Mouse (Mus musculus) heart, adult 2 months (tissue): Measurements from ENCODE around the gene Lrrfip1. TPM values are rescaled to one million over a fixed set of nuclear protein-coding genes. Genes with fewer than 3 reads are reported as not detected.

Experiments used
- DNase-seq, 2 experiments: peaks; one replicate each; pipeline ENCODE4 v3.0.0; 2021
- H3K27ac ChIP-seq: fragments of 200-600 bp; 2 replicates; pipeline ENCODE4 v1.8.1; 2022
- H3K27me3 ChIP-seq: fragments of 200-500 bp; 2 replicates; pipeline ENCODE4 v1.6.1; 2012; ENCODE audit warnings: mild to moderate bottlenecking, low read length, inconsistent platforms, mixed read lengths; ENCODE audit not compliant: control insufficient read depth, insufficient read depth
- H3K36me3 ChIP-seq: fragments of 200-500 bp; 2 replicates; pipeline ENCODE4 v1.6.1; 2012; ENCODE audit warnings: low read length, inconsistent platforms; ENCODE audit not compliant: control insufficient read depth, insufficient read depth
- H3K4me1 ChIP-seq: fragments of 200-500 bp; 2 replicates; pipeline ENCODE4 v1.6.1; 2011; ENCODE audit warnings: low read length; ENCODE audit not compliant: control insufficient read depth, insufficient read depth
- H3K4me3 ChIP-seq: fragments of 200-600 bp; 2 replicates; pipeline ENCODE4 v1.8.1; 2022
- H3K79me2 ChIP-seq: fragments of 200-500 bp; replicated peaks from 2 replicates; pipeline ENCODE4 v1.6.1; 2012; ENCODE audit warnings: mild to moderate bottlenecking, inconsistent platforms, low read length, moderate library complexity, mixed read lengths; ENCODE audit not compliant: control insufficient read depth, insufficient read depth
- H3K9ac ChIP-seq: fragments of 200-500 bp; 2 replicates; pipeline ENCODE4 v1.6.1; 2012; ENCODE audit warnings: low read depth, mild to moderate bottlenecking, control low read depth, inconsistent platforms, low read length, mixed read lengths
- CTCF ChIP-seq: fragments of 200-600 bp; IDR thresholded peaks from 2 replicates; pipeline ENCODE4 v1.8.1; 2022; ENCODE audit warnings: antibody characterized with exemption, mild to moderate bottlenecking, moderate library complexity
- EP300 ChIP-seq: fragments of 200-500 bp; IDR thresholded peaks from 2 replicates; pipeline ENCODE4 v1.6.1; 2011; ENCODE audit warnings: low read depth, low read length, control low read depth; ENCODE audit not compliant: insufficient read depth
- POLR2A ChIP-seq: fragments of 200-500 bp; IDR thresholded peaks from 2 replicates; pipeline ENCODE4 v1.6.1; 2011; ENCODE audit warnings: mild to moderate bottlenecking, low read depth, low read length, control low read depth; ENCODE audit not compliant: insufficient read depth
- WGBS: fragments of 180-500 bp; shearing (Covaris S2); methylation state at CpG from one replicate; pipeline ENCODE4 v1.1.7; 2018; 5-methylcytosine and 5-hydroxymethylcytosine counted together
- intact Hi-C: fragments of 180-260 bp; cut with DNase I; formaldehyde crosslinking; loops from one replicate; pipeline ENCODE4 v1.15.1; 2025
- polyA plus RNA-seq: library from polyadenylated mRNA; depleted of rRNA; stranded (reverse); fragments of >200 nt; gene quantifications from 2 replicates; pipeline ENCODE4 v1.2.3, GENCODE M21; 2012
- total RNA-seq, 2 experiments: library from RNA; stranded (reverse); gene quantifications; 2 replicates each; pipeline ENCODE4 v1.2.3; 2021

Gene Lrrfip1
- total and polyA plus RNA-seq, 3 experiments = 32.9 to 75.5 (median 63.5) TPM

DNA sequence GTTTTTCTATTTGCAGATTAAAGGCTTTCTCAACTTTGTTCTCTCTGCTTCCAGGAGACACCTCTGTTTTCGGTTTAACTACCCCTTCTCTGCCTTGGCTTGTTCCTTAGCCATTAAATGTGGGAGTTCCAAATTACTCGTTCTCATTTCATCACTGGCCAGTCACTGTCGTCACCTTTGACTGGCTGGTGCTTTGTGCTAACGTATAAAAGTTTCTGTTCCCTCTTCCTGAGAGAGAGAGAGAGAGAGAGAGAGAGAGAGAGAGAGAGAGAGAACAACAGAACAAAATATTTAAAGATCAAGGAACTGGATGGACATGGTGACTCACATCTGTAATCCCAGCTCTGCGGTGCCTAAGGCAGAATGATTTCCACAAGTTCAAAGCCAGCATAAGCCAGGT is 47.7 kb downstream of the Lrrfip1 start:
- TF ChIP-seq EP300 (no peak), POLR2A (no peak), CTCF (no peak)
- peaks cover 8% of the 10 kb centered on the region; the same call in 1 of the 2 replicates for H3K4me1 ChIP-seq

DNA sequence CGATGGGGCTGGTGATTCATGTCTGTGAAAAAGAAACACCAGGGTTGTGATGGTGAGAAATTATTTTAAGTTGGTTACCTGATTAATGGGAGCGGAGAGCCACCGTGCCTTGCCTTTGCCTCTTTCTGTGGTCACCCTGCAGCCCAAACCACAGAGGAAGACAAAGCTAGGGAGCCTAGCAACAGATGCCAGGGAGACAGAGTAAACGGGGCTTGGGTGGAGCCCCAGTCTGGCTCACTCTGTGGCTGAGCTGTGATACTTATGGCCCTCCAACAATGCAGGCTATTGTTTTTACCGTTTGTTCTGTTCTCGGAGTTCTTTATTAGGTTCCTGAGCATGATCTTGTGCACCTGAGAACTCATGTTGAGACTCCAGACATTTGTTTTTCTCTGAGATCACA is 50.8 kb downstream of the Lrrfip1 start:
- Histone ChIP-seq H3K9ac (no peak overlapping the region), H3K4me1 (peaks cover 5% of the 10 kb centered on the region), H3K36me3 (no peaks in the 10 kb centered on the region), H3K27ac (no peak overlapping the region), H3K27me3 (no peaks in the 10 kb centered on the region), H3K4me3 (no peak overlapping the region), H3K79me2 (peaks cover 1% of the 10 kb centered on the region; the same call in 1 of the 2 replicates)
- 49% methylated on average over 6 of the region's 6 CpGs for WGBS
- TF ChIP-seq CTCF (no peak), EP300 (no peak), POLR2A (no peak)
- no peak for DNase-seq
- intact Hi-C loops = no loop called here

More for the DNA sequence above, 47.7 kb downstream of the Lrrfip1 start:
- no peak overlapping the region for H3K4me3 ChIP-seq
- no peaks in the 10 kb centered on the region for H3K27me3 ChIP-seq
- DNase-seq = no peak
- intact Hi-C loops = no loop called here
- WGBS = 58% methylated on average over 5 of the region's 5 CpGs
- H3K9ac ChIP-seq = no peak overlapping the region
- H3K27ac ChIP-seq = no peak overlapping the region
- peaks cover 1% of the 10 kb centered on the region; the same call in 1 of the 2 replicates for H3K79me2 ChIP-seq
- H3K36me3 ChIP-seq = peaks cover 3% of the 10 kb centered on the region

DNA sequence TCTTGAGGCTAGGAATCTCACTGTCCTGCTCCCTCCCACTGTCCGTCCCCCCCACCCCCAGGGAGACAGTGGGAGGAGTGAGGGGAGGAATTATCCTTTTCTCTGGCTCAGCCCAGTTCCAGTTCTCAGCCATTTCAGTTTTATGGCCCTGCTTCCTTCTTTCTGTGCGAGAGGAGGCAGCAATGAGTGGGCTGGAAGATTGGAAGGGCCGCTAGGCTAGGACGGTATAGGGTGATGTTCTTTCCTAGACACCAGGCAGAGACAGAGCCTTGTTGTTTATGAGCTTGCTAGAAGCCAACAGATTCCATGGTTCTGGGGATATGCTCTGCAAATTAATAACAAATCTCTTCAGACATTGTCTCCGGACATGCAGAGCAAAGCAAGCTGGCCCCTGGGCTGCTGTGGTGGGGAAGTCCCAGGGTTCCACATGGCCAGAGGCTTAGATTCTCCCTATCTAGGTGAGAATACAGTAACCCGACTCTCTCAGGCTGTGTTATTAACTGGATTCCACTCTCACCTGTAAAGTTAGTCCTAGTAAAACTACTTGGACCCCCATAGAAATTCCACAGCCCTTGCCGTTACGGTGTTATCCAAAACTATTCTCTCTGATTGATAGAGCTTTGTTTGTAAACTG is 53.0 kb downstream of the Lrrfip1 start:
- no peak overlapping the region for H3K9ac ChIP-seq
- H3K27me3 ChIP-seq = no peaks in the 10 kb centered on the region
- H3K27ac ChIP-seq = no peak overlapping the region
- H3K4me3 ChIP-seq = no peak overlapping the region
- intact Hi-C loops = loop anchor here (5.0 kb wide), 1 partner anchor 34 kb away; no protein-coding TSS in a partner anchor
- WGBS = 72% methylated on average over 8 of the region's 8 CpGs
- DNase-seq = no peak
- TF ChIP-seq EP300 = no peak
- no peak for TF ChIP-seq POLR2A
- TF ChIP-seq CTCF = no peak
- H3K4me1 ChIP-seq = peaks cover 19% of the 10 kb centered on the region
- H3K36me3 ChIP-seq = no peaks in the 10 kb centered on the region
- H3K79me2 ChIP-seq = peaks cover 1% of the 10 kb centered on the region; the same call in 1 of the 2 replicates

DNA sequence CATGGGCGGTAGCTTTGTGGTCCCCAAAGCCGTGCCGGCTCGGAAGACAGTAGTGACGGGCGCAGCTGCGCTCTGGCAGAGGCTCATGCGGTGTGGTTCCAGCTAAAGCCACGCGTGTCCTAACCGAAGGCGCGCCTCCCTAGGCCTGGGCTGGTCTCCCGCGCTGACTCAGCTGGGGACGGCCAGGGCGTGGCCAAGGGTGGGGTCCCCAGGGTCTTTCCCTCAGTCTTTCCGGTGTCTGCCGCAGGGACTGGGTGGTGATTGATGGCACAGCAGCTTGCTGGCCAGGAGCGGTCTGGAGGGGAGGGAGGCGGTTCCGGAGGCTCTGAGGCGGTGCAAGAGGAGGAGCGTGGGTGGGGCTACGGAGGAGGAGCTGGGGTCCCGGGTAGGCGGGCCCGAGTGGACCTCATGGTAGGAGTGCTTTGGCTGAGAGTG is 54.2 kb downstream of the Lrrfip1 start:
- H3K27me3 ChIP-seq = no peaks in the 10 kb centered on the region
- peak overlapping the region; percentile 56 for H3K4me3 ChIP-seq
- TF ChIP-seq CTCF (peak; percentile 25; the same call in 1 of the 2 replicates), EP300 (no peak)
- H3K79me2 ChIP-seq = 0 out of 2 replicates have a peak, but pooled peaks cover 1% of the 10 kb centered on the region
- WGBS = under 1% methylated on average over 28 of the region's 28 CpGs
- intact Hi-C loops = loop anchor here (5.0 kb wide), 1 partner anchor 35 kb away; no protein-coding TSS in a partner anchor
- peaks cover 25% of the 10 kb centered on the region for H3K4me1 ChIP-seq
- peak; percentile 94 to 96 for DNase-seq
- peak overlapping the region; percentile 81 for H3K27ac ChIP-seq
- H3K9ac ChIP-seq = peak overlapping the region; percentile 36
- no peaks in the 10 kb centered on the region; the same call in 1 of the 2 replicates for H3K36me3 ChIP-seq

DNA sequence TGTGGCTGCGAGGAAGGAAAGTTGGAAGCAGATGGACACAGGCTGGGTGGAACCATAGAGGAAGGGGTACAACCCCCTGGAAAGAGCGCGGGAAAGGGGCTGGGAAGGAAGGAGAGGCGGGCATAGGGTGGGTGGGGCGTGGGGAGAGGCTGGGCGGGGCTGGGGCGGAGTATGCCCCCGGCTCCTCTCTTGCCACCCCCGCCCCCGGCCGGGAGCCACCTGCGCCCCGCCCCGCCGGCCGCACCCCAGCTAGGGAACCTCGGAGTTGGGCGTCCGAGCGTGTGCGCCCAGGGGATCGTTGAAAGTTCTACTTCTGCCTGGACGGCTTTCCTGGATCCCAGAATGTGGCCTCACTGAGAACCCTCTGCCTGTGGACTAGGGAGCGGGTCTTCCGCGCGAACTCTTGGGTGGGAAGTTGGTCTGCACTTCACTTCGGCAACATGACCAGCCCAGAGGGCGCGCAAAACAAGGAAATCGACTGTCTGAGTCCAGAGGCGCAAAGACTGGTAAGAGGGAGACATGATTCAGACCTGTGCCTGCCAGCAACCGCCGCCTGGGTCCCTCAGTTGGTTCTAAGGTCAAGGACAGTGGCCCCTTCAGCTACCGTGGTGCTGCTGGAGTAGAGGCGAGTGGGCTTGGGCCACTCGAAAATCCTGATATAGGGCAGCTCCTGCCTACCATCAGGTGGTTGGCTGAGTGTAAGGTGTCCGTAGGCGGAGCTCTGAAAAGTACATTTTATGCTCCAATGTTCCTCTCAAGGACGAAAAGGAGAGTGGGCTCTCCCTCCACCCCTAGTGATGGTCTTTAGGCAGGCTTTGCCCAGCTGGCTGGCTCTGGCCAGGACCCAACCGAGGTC is 54.9 kb downstream of the Lrrfip1 start:
- WGBS = 4% methylated on average over 39 of the region's 41 CpGs
- no peaks in the 10 kb centered on the region for H3K79me2 ChIP-seq
- peaks cover 26% of the 10 kb centered on the region for H3K4me1 ChIP-seq

More for the DNA sequence above, 54.9 kb downstream of the Lrrfip1 start:
- TF ChIP-seq POLR2A (0 out of 2 replicates have a peak, but pooled peaks have one; percentile 40), CTCF (no peak), EP300 (peak; percentile 43; the same call in 1 of the 2 replicates)
- intact Hi-C loops = loop anchor here (2.0 to 5.0 kb wide), 2 partner anchors 33 to 36 kb away; no protein-coding TSS in a partner anchor
- Histone ChIP-seq H3K27ac (peak overlapping the region; percentile 81), H3K4me3 (peak overlapping the region; percentile 56), H3K27me3 (no peaks in the 10 kb centered on the region), H3K9ac (peak overlapping the region; percentile 61), H3K36me3 (peaks cover 3% of the 10 kb centered on the region; the same call in 1 of the 2 replicates)
- peak; percentile 80 to 88 for DNase-seq
